Mouse (Mus musculus): Measurements from ENCODE around the gene Shank1. TPM values are rescaled to one million over a fixed set of nuclear protein-coding genes. Genes with fewer than 3 reads are reported as not detected.

Shank1 gene
- total and polyA plus RNA-seq, 2 experiments from 2014 or later: 36.6 to 39.0 TPM

DNA sequence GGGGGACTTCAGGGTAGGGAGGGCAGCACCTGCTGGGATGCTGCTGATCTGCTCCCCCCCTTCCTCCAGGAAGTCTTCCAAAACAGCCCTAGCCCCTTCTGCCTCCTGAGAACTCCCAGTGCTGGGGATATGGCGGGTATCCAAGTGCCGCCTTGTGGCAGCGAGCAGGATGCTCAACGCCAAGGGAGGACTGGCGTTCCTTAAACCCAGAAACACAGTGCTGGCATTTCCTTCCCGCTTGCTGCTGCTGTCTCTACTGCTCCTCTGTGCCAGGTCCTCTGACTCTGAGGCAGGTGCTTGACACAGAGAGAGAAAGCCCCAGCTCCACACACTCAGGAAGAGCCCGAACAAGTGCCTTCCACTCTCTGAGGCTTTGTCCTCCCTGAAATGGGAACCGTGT lies 10.8 kb downstream of the Shank1 start:
- TF ChIP-seq CTCF (IDR thresholded peaks at IDR 0.05; ENCODE audit: low read depth): peak; percentile 45; the same call in 1 of the 2 replicates
- H3K4me1 ChIP-seq (ENCODE audit: insufficient read depth, low read length): no peaks in the 10 kb centered on the region
- no peak overlapping the region for H3K9ac ChIP-seq (replicated peaks; ENCODE audit: low read length)
- no peaks in the 10 kb centered on the region for H3K9me3 ChIP-seq (ENCODE audit: low read length)
- peak; percentile 16; the same call in 1 of the 2 replicates for ATAC-seq
- no peak overlapping the region for H3K4me2 ChIP-seq (ENCODE audit: low read depth, low read length)
- 38% methylated on average over 8 of the region's 8 CpGs for whole genome bisulfite sequencing
- no peaks in the 10 kb centered on the region for H3K27me3 ChIP-seq (ENCODE audit: insufficient read depth, low read length)
- peaks cover 27% of the 10 kb centered on the region; the same call in 1 of the 2 replicates for H3K36me3 ChIP-seq (ENCODE audit: insufficient read depth, low read length)
- DNase-seq (ENCODE audit: low spot score): peak; percentile 62
- H3K4me3 ChIP-seq (ENCODE audit: low read length): no peak overlapping the region
- 0 out of 2 replicates have a peak overlapping the region, but pooled peaks have one; percentile 51 for H3K27ac ChIP-seq

DNA sequence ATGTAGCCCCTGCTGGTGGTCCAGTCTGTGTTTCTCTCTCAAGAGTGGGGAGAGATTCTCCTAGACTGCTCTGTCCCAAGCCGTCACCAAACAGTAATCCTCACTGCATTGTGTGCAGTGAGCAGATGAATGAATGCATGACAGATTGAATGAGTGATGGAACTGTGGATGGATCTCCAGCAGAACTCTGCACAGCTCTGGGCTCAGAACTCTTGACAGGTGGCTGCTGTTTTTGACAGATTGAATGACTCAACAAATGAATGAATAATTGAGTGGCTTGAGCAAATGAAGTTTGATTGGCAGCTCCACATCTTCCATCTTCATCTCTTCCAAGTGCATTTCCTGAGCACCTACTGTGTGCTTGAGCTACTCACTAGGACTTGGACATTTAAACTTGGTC lies 12.2 kb downstream of the Shank1 start:
- Histone ChIP-seq H3K9ac (replicated peaks; ENCODE audit: low read length) (no peak overlapping the region), H3K4me2 (ENCODE audit: low read depth, low read length) (no peak overlapping the region), H3K9me3 (ENCODE audit: low read length) (no peaks in the 10 kb centered on the region), H3K27ac (no peak overlapping the region), H3K4me3 (ENCODE audit: low read length) (no peak overlapping the region), H3K36me3 (ENCODE audit: insufficient read depth, low read length) (peaks cover 22% of the 10 kb centered on the region; the same call in 1 of the 2 replicates), H3K27me3 (ENCODE audit: insufficient read depth, low read length) (no peaks in the 10 kb centered on the region), H3K4me1 (ENCODE audit: insufficient read depth, low read length) (no peaks in the 10 kb centered on the region)
- DNase-seq (ENCODE audit: low spot score) (no peak), ATAC-seq (no peak)
- WGBS: 70% methylated on average over 1 of the region's 1 CpGs
- no peak for TF ChIP-seq CTCF (IDR thresholded peaks at IDR 0.05; ENCODE audit: low read depth)

DNA sequence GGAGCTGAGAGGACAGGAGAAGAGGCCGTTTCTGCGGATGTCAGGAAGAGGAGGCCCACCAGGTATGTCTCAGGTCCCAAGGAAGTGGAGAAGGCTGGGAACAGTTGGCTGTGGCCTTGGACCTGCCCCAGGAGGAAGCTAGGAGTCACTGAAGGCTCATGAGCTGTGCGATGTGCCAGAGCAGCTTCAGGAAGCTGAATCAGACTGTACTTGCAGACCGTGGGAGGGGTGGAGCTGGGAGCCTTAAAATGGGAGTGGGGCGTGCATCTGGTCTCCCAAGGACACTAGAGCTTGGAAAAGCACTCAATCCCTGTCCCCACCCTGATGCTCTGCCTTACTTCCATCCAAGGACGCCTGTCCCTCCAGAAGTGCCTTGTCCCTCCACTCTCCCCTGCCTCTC lies 16.6 kb downstream of the Shank1 start:
- no peak for TF ChIP-seq CTCF (IDR thresholded peaks at IDR 0.05; ENCODE audit: low read depth)
- DNase-seq (ENCODE audit: low spot score) (no peak), ATAC-seq (no peak)
- Histone ChIP-seq H3K9ac (replicated peaks; ENCODE audit: low read length) (no peak overlapping the region), H3K4me2 (ENCODE audit: low read depth, low read length) (no peak overlapping the region), H3K36me3 (ENCODE audit: insufficient read depth, low read length) (peaks cover 21% of the 10 kb centered on the region; the same call in 1 of the 2 replicates), H3K4me1 (ENCODE audit: insufficient read depth, low read length) (no peaks in the 10 kb centered on the region), H3K27me3 (ENCODE audit: insufficient read depth, low read length) (no peaks in the 10 kb centered on the region), H3K4me3 (ENCODE audit: low read length) (no peak overlapping the region), H3K9me3 (ENCODE audit: low read length) (no peaks in the 10 kb centered on the region), H3K27ac (no peak overlapping the region)
- WGBS: 61% methylated on average over 6 of the region's 6 CpGs

DNA sequence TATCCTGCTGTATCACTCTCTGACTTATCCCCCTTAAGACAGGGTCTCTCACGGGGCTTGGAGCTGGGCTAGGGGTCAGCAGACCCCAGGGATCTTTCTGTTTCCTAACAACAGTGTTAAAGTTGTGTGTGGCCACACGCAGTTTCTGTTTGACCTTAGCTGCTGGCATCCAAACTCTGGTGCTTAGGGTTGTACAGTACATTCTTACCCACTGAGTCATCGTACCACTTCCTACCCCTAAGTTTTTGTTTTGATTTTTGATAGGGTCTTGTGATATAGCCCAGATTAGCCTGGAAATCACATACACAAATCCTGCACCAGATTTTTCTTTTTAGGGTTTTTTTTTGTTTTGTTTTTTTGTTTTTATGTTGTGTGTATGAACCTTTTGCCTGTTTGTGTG lies 22.3 kb downstream of the Shank1 start:
- peaks cover 9% of the 10 kb centered on the region; the same call in 1 of the 2 replicates for H3K36me3 ChIP-seq (ENCODE audit: insufficient read depth, low read length)
- H3K4me1 ChIP-seq (ENCODE audit: insufficient read depth, low read length): no peaks in the 10 kb centered on the region
- DNase-seq (ENCODE audit: low spot score) (no peak), ATAC-seq (no peak)
- no peaks in the 10 kb centered on the region for H3K9me3 ChIP-seq (ENCODE audit: low read length)
- no peak overlapping the region for H3K4me3 ChIP-seq (ENCODE audit: low read length)
- no peaks in the 10 kb centered on the region for H3K27me3 ChIP-seq (ENCODE audit: insufficient read depth, low read length)
- no peak overlapping the region for H3K9ac ChIP-seq (replicated peaks; ENCODE audit: low read length)
- H3K27ac ChIP-seq: no peak overlapping the region
- no peak overlapping the region for H3K4me2 ChIP-seq (ENCODE audit: low read depth, low read length)
- 61% methylated on average over 3 of the region's 3 CpGs for WGBS
- TF ChIP-seq CTCF (IDR thresholded peaks at IDR 0.05; ENCODE audit: low read depth): no peak

DNA sequence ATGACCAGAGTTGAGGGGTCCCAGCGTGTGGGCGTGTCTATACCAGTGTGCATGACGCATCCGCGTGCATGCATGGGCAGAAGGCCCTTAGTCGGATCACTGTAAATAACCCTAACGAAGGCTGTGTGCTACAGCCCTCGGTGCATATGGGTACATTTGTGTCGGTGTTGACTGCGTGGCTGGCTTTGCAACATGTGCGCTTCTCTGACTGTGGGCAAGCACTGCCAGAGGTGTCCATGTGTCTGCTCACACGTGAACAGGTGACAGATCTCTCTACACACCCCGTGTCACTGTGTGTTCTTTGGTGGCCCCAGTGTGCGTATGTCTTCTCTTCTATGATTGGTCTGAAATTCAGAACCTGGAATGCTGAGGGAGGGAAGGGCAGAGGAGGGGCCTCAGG lies 24.1 kb downstream of the Shank1 start:
- no peak overlapping the region for H3K4me2 ChIP-seq (ENCODE audit: low read depth, low read length)
- no peak overlapping the region for H3K9ac ChIP-seq (replicated peaks; ENCODE audit: low read length)
- no peak for TF ChIP-seq CTCF (IDR thresholded peaks at IDR 0.05; ENCODE audit: low read depth)
- WGBS: 77% methylated on average over 14 of the region's 14 CpGs
- no peaks in the 10 kb centered on the region for H3K9me3 ChIP-seq (ENCODE audit: low read length)
- no peak overlapping the region for H3K4me3 ChIP-seq (ENCODE audit: low read length)
- H3K36me3 ChIP-seq (ENCODE audit: insufficient read depth, low read length): peaks cover 7% of the 10 kb centered on the region; the same call in 1 of the 2 replicates
- no peaks in the 10 kb centered on the region for H3K27me3 ChIP-seq (ENCODE audit: insufficient read depth, low read length)
- no peak for ATAC-seq
- DNase-seq (ENCODE audit: low spot score): no peak
- H3K27ac ChIP-seq: no peak overlapping the region
- no peaks in the 10 kb centered on the region for H3K4me1 ChIP-seq (ENCODE audit: insufficient read depth, low read length)

DNA sequence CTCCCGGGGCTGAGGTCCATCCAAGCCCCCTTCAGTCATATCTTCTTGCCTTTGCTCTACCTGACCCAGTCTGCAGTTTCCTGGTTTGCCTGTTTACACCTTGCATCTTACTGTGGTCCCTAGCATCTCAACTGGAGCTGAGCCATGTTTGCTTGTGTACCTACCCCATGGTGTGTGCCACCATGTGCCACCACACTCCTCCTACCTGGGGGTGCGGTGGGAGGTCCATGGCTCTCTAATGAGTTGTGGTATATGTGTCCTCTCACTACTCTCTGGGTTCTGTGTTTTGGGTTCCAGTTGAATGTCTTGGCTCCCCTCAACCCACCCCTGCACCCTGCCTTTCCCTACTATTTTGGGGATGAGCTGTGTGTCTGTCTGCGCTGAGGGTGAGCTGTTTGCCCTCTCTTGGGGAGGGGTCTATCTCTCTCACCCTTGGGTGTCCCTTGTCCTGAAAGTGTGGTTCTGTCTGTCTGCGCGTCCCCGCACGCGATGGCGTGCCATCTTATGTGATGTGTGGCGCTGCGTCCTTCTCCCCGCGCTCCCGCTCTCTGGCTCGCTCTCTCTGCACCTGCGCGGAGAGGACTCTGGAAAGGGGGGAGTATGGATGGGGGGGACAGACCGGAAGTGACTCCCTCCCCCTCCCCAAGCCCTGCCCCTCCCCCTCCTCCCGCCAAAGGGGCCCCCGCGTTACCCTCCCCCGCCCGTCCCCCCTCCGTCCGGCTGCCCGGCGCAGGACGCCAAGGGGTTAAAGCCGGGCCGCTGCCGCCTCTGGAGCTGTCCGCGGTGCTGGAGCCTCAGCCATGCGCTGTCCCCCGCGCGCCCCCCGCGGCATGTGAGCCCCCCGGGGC lies 25.2 kb downstream of the Shank1 start:
- H3K36me3 ChIP-seq (ENCODE audit: insufficient read depth, low read length): peaks cover 3% of the 10 kb centered on the region; the same call in 1 of the 2 replicates
- peak overlapping the region; percentile 93 for H3K27ac ChIP-seq
- peak; percentile 86 for DNase-seq (ENCODE audit: low spot score)
- no peaks in the 10 kb centered on the region for H3K4me1 ChIP-seq (ENCODE audit: insufficient read depth, low read length)
- WGBS: 5% methylated on average over 25 of the region's 40 CpGs
- H3K4me2 ChIP-seq (ENCODE audit: low read depth, low read length): peak overlapping the region; percentile 78
- H3K4me3 ChIP-seq (ENCODE audit: low read length): peak overlapping the region; percentile 64
- no peaks in the 10 kb centered on the region for H3K9me3 ChIP-seq (ENCODE audit: low read length)
- peak; percentile 80 for ATAC-seq
- peak overlapping the region; percentile 94 for H3K9ac ChIP-seq (replicated peaks; ENCODE audit: low read length)
- TF ChIP-seq CTCF (IDR thresholded peaks at IDR 0.05; ENCODE audit: low read depth): no peak
- no peaks in the 10 kb centered on the region for H3K27me3 ChIP-seq (ENCODE audit: insufficient read depth, low read length)

All from hindbrain, postnatal 0 days (tissue).